Mouse (Mus musculus) lung, postnatal 25 days (tissue): ENCODE data around the gene Grm5.

Experiments
- DNase-seq: peaks from one replicate; pipeline ENCODE4 v3.0.0; 2022; ENCODE audit warnings: low spot score

The Grm5 gene

GRCm38 (mm10) chr7:87583868-87584267 lies at the start of gene Grm5:
Gene Grm5, plus strand, starts transcription at chr7:87584168.
- DNase-seq = no peak

GRCm38 (mm10) chr7:87539031-87539430 lies 44.9 kb upstream of the Grm5 start:
- DNase-seq = no peak

- DNase-seq = no peak
Observed at GRCm38 (mm10) chr7:87565300-87565699, 18.7 kb upstream of the Grm5 start.

GRCm38 (mm10) chr7:87566476-87566875 lies 17.5 kb upstream of the Grm5 start:
- peak; percentile 8 for DNase-seq

- no peak for DNase-seq
Observed at GRCm38 (mm10) chr7:87584281-87584701, 323 bp downstream of the Grm5 start.

- no peak for DNase-seq
Observed at GRCm38 (mm10) chr7:87586271-87586937, 2.4 kb downstream of the Grm5 start.

GRCm38 (mm10) chr7:87587976-87588375 lies 4.0 kb downstream of the Grm5 start:
- DNase-seq = no peak

- DNase-seq = no peak
Observed at GRCm38 (mm10) chr7:87626251-87626650, 42.3 kb downstream of the Grm5 start.

GRCm38 (mm10) chr7:87635530-87635929 lies 51.6 kb downstream of the Grm5 start:
- no peak for DNase-seq

- DNase-seq = no peak
Observed at GRCm38 (mm10) chr7:87650610-87651009, 66.6 kb downstream of the Grm5 start.

GRCm38 (mm10) chr7:87661794-87662193 lies 77.8 kb downstream of the Grm5 start:
- no peak for DNase-seq

GRCm38 (mm10) chr7:87664041-87664440 lies 80.1 kb downstream of the Grm5 start:
- peak; percentile 4 for DNase-seq

- DNase-seq = no peak
Observed at GRCm38 (mm10) chr7:87716393-87716792, 132.4 kb downstream of the Grm5 start.

- DNase-seq = no peak
Observed at GRCm38 (mm10) chr7:87718631-87719030, 134.7 kb downstream of the Grm5 start.

GRCm38 (mm10) chr7:87734511-87734910 lies 150.5 kb downstream of the Grm5 start:
- DNase-seq = no peak

GRCm38 (mm10) chr7:87761945-87762344 lies 178.0 kb downstream of the Grm5 start:
- DNase-seq = no peak

GRCm38 (mm10) chr7:87762376-87762775 lies 178.4 kb downstream of the Grm5 start:
- DNase-seq = no peak

GRCm38 (mm10) chr7:87787560-87787959 lies 203.6 kb downstream of the Grm5 start:
- DNase-seq = no peak

GRCm38 (mm10) chr7:87788963-87789362 lies 205.0 kb downstream of the Grm5 start:
- DNase-seq = no peak

- DNase-seq = no peak
Observed at GRCm38 (mm10) chr7:87793896-87794295, 209.9 kb downstream of the Grm5 start.

- DNase-seq = no peak
Observed at GRCm38 (mm10) chr7:87824898-87825297, 240.9 kb downstream of the Grm5 start.

GRCm38 (mm10) chr7:87834669-87835068 lies 250.7 kb downstream of the Grm5 start:
- no peak for DNase-seq

GRCm38 (mm10) chr7:87838579-87838978 lies 254.6 kb downstream of the Grm5 start:
- DNase-seq = no peak

GRCm38 (mm10) chr7:87843496-87843895 lies 259.5 kb downstream of the Grm5 start:
- peak; percentile 17 for DNase-seq
